Mouse (Mus musculus): Measurements from ENCODE around the gene Ptp4a2. TPM values are rescaled to one million over a fixed set of nuclear protein-coding genes. Genes with fewer than 3 reads are reported as not detected.

Gene Ptp4a2
- polyA plus RNA-seq, 1 experiment from 2014 or later: 224 TPM

GRCm38 (mm10) chr4:129793713-129794329, 17.2 kb upstream of the Ptp4a2 start:
- Histone ChIP-seq H3K4me2 (ENCODE audit: low read length) (no peak overlapping the region), H3K9ac (ENCODE audit: low read depth, low read length) (no peak overlapping the region), H3K36me3 (ENCODE audit: control insufficient read depth, insufficient read depth, low read length) (no peaks in the 10 kb centered on the region), H3K27me3 (replicated peaks; ENCODE audit: control insufficient read depth, insufficient read depth, low read length) (no peaks in the 10 kb centered on the region), H3K27ac (ENCODE audit: low read depth, low read length) (no peak overlapping the region), H3K4me1 (ENCODE audit: control insufficient read depth, insufficient read depth, low read depth, low read length) (peaks cover 16% of the 10 kb centered on the region), H3K4me3 (ENCODE audit: low read length) (no peak overlapping the region), H3K9me3 (ENCODE audit: control insufficient read depth, low read length) (no peaks in the 10 kb centered on the region)
- 76% methylated on average over 5 of the region's 5 CpGs for WGBS
- ATAC-seq: no peak

- no peaks in the 10 kb centered on the region for H3K36me3 ChIP-seq (ENCODE audit: control insufficient read depth, insufficient read depth, low read length)
- WGBS: 11% methylated on average over 17 of the region's 17 CpGs
- no peak overlapping the region for H3K4me3 ChIP-seq (ENCODE audit: low read length)
- peak overlapping the region; percentile 40 for H3K27ac ChIP-seq (ENCODE audit: low read depth, low read length)
- ATAC-seq: peak; percentile 70
- H3K4me2 ChIP-seq (ENCODE audit: low read length): peak overlapping the region; percentile 18
- no peaks in the 10 kb centered on the region for H3K27me3 ChIP-seq (replicated peaks; ENCODE audit: control insufficient read depth, insufficient read depth, low read length)
- peaks cover 16% of the 10 kb centered on the region for H3K4me1 ChIP-seq (ENCODE audit: control insufficient read depth, insufficient read depth, low read depth, low read length)
- H3K9me3 ChIP-seq (ENCODE audit: control insufficient read depth, low read length): no peaks in the 10 kb centered on the region
- H3K9ac ChIP-seq (ENCODE audit: low read depth, low read length): peak overlapping the region; percentile 2
Measured at GRCm38 (mm10) chr4:129795151-129795860, 15.7 kb upstream of the Ptp4a2 start.

GRCm38 (mm10) chr4:129795861-129796260, 15.2 kb upstream of the Ptp4a2 start:
- H3K9me3 ChIP-seq (ENCODE audit: control insufficient read depth, low read length): no peaks in the 10 kb centered on the region
- peaks cover 16% of the 10 kb centered on the region for H3K4me1 ChIP-seq (ENCODE audit: control insufficient read depth, insufficient read depth, low read depth, low read length)
- H3K4me2 ChIP-seq (ENCODE audit: low read length): peak overlapping the region; percentile 18; the same call in 1 of the 2 replicates
- H3K4me3 ChIP-seq (ENCODE audit: low read length): no peak overlapping the region
- no peak overlapping the region for H3K9ac ChIP-seq (ENCODE audit: low read depth, low read length)
- no peak for ATAC-seq
- no peaks in the 10 kb centered on the region for H3K36me3 ChIP-seq (ENCODE audit: control insufficient read depth, insufficient read depth, low read length)
- WGBS: 34% methylated on average over 8 of the region's 8 CpGs
- H3K27me3 ChIP-seq (replicated peaks; ENCODE audit: control insufficient read depth, insufficient read depth, low read length): no peaks in the 10 kb centered on the region
- peak overlapping the region; percentile 40; the same call in 1 of the 2 replicates for H3K27ac ChIP-seq (ENCODE audit: low read depth, low read length)

- 48% methylated on average over 5 of the region's 5 CpGs for WGBS
- ATAC-seq: no peak
- Histone ChIP-seq H3K27me3 (replicated peaks; ENCODE audit: control insufficient read depth, insufficient read depth, low read length) (no peaks in the 10 kb centered on the region), H3K27ac (ENCODE audit: low read depth, low read length) (no peak overlapping the region), H3K4me3 (ENCODE audit: low read length) (no peak overlapping the region), H3K36me3 (ENCODE audit: control insufficient read depth, insufficient read depth, low read length) (no peaks in the 10 kb centered on the region), H3K9ac (ENCODE audit: low read depth, low read length) (no peak overlapping the region), H3K4me1 (ENCODE audit: control insufficient read depth, insufficient read depth, low read depth, low read length) (peaks cover 10% of the 10 kb centered on the region; the same call in 1 of the 2 replicates), H3K9me3 (ENCODE audit: control insufficient read depth, low read length) (no peaks in the 10 kb centered on the region), H3K4me2 (ENCODE audit: low read length) (no peak overlapping the region)
Measured at GRCm38 (mm10) chr4:129797985-129798384, 13.0 kb upstream of the Ptp4a2 start.

GRCm38 (mm10) chr4:129803368-129803767, 7.7 kb upstream of the Ptp4a2 start:
- Histone ChIP-seq H3K36me3 (ENCODE audit: control insufficient read depth, insufficient read depth, low read length) (no peaks in the 10 kb centered on the region), H3K27ac (ENCODE audit: low read depth, low read length) (no peak overlapping the region), H3K4me1 (ENCODE audit: control insufficient read depth, insufficient read depth, low read depth, low read length) (no peaks in the 10 kb centered on the region), H3K9ac (ENCODE audit: low read depth, low read length) (no peak overlapping the region), H3K4me2 (ENCODE audit: low read length) (no peak overlapping the region), H3K4me3 (ENCODE audit: low read length) (no peak overlapping the region), H3K9me3 (ENCODE audit: control insufficient read depth, low read length) (no peaks in the 10 kb centered on the region), H3K27me3 (replicated peaks; ENCODE audit: control insufficient read depth, insufficient read depth, low read length) (no peaks in the 10 kb centered on the region)
- ATAC-seq: no peak
- 81% methylated on average over 1 of the region's 1 CpGs for WGBS

- Histone ChIP-seq H3K27ac (ENCODE audit: low read depth, low read length) (no peak overlapping the region), H3K36me3 (ENCODE audit: control insufficient read depth, insufficient read depth, low read length) (no peaks in the 10 kb centered on the region), H3K9me3 (ENCODE audit: control insufficient read depth, low read length) (no peaks in the 10 kb centered on the region), H3K4me3 (ENCODE audit: low read length) (no peak overlapping the region), H3K4me1 (ENCODE audit: control insufficient read depth, insufficient read depth, low read depth, low read length) (no peaks in the 10 kb centered on the region), H3K4me2 (ENCODE audit: low read length) (no peak overlapping the region), H3K27me3 (replicated peaks; ENCODE audit: control insufficient read depth, insufficient read depth, low read length) (no peaks in the 10 kb centered on the region; the same call in 1 of the 2 replicates), H3K9ac (ENCODE audit: low read depth, low read length) (no peak overlapping the region)
- WGBS: 94% methylated on average over 3 of the region's 3 CpGs
- ATAC-seq: no peak
Measured at GRCm38 (mm10) chr4:129805059-129805458, 6.0 kb upstream of the Ptp4a2 start.

GRCm38 (mm10) chr4:129811605-129812468, 818 bp downstream of the Ptp4a2 start:
- 87% methylated on average over 14 of the region's 14 CpGs for WGBS
- peaks cover 5% of the 10 kb centered on the region for H3K4me1 ChIP-seq (ENCODE audit: control insufficient read depth, insufficient read depth, low read depth, low read length)
- no peak overlapping the region for H3K4me2 ChIP-seq (ENCODE audit: low read length)
- no peak for ATAC-seq
- H3K36me3 ChIP-seq (ENCODE audit: control insufficient read depth, insufficient read depth, low read length): no peaks in the 10 kb centered on the region
- no peaks in the 10 kb centered on the region; the same call in 1 of the 2 replicates for H3K27me3 ChIP-seq (replicated peaks; ENCODE audit: control insufficient read depth, insufficient read depth, low read length)
- no peak overlapping the region for H3K9ac ChIP-seq (ENCODE audit: low read depth, low read length)
- no peaks in the 10 kb centered on the region for H3K9me3 ChIP-seq (ENCODE audit: control insufficient read depth, low read length)
- H3K4me3 ChIP-seq (ENCODE audit: low read length): no peak overlapping the region
- no peak overlapping the region for H3K27ac ChIP-seq (ENCODE audit: low read depth, low read length)

- H3K4me3 ChIP-seq (ENCODE audit: low read length): no peak overlapping the region
- no peak overlapping the region for H3K9ac ChIP-seq (ENCODE audit: low read depth, low read length)
- ATAC-seq: no peak
- no peaks in the 10 kb centered on the region for H3K9me3 ChIP-seq (ENCODE audit: control insufficient read depth, low read length)
- no peaks in the 10 kb centered on the region for H3K27me3 ChIP-seq (replicated peaks; ENCODE audit: control insufficient read depth, insufficient read depth, low read length)
- no peaks in the 10 kb centered on the region for H3K36me3 ChIP-seq (ENCODE audit: control insufficient read depth, insufficient read depth, low read length)
- no peak overlapping the region for H3K4me2 ChIP-seq (ENCODE audit: low read length)
- H3K27ac ChIP-seq (ENCODE audit: low read depth, low read length): no peak overlapping the region
- WGBS: 74% methylated on average over 6 of the region's 6 CpGs
- H3K4me1 ChIP-seq (ENCODE audit: control insufficient read depth, insufficient read depth, low read depth, low read length): peaks cover 17% of the 10 kb centered on the region
Measured at GRCm38 (mm10) chr4:129817591-129817990, 6.6 kb downstream of the Ptp4a2 start.

Measured in hindbrain, embryonic 16.5 days (tissue).